Mouse (Mus musculus): ENCODE measurements at regions not wholly inside any gene's neighbourhood (a gene's known extent, or its start where the extent isn't known, plus 50 kb on each side); places are given as distances from the start of the nearest gene placed in this dataset.

GRCm38 (mm10) chr10:100152821-100153220 lies 137.4 kb downstream of the Kitl start:
- no peak for DNase-seq

- no peak for DNase-seq
Observed at GRCm38 (mm10) chr10:100153311-100153710, 137.9 kb downstream of the Kitl start.

GRCm38 (mm10) chr10:100155566-100155965 lies 140.1 kb downstream of the Kitl start:
- no peak for DNase-seq

GRCm38 (mm10) chr10:100159843-100160531 lies 144.6 kb downstream of the Kitl start:
- peak in 1 of 2 experiments; percentile 11 for DNase-seq

- DNase-seq, result no peak
Observed at GRCm38 (mm10) chr10:100160532-100160852, 145.1 kb downstream of the Kitl start.

- peak; percentile 10 to 31 for DNase-seq
Observed at GRCm38 (mm10) chr10:100161117-100161516, 145.7 kb downstream of the Kitl start.

- DNase-seq, result no peak
Observed at GRCm38 (mm10) chr10:100164526-100164925, 149.1 kb downstream of the Kitl start.

- DNase-seq, result peak; percentile 36 to 53
Observed at GRCm38 (mm10) chr10:100170836-100171235, 155.4 kb downstream of the Kitl start.

- DNase-seq, result no peak
Observed at GRCm38 (mm10) chr10:100197673-100198072, 137.8 kb upstream of the Gm4301 start.

- no peak for DNase-seq
Observed at GRCm38 (mm10) chr10:100199090-100199690, 136.3 kb upstream of the Gm4301 start.

- no peak for DNase-seq
Observed at GRCm38 (mm10) chr10:100200431-100200830, 135.0 kb upstream of the Gm4301 start.

GRCm38 (mm10) chr10:100206617-100207530 lies 128.6 kb upstream of the Gm4301 start:
- no peak for DNase-seq

- DNase-seq, result no peak
Observed at GRCm38 (mm10) chr10:100210684-100211083, 124.8 kb upstream of the Gm4301 start.

- DNase-seq, result no peak
Observed at GRCm38 (mm10) chr10:100224459-100225097, 110.9 kb upstream of the Gm4301 start.

GRCm38 (mm10) chr10:100259235-100259900 lies 76.1 kb upstream of the Gm4301 start:
- no peak for DNase-seq

- DNase-seq, result no peak
Observed at GRCm38 (mm10) chr10:100263447-100263846, 72.0 kb upstream of the Gm4301 start.

GRCm38 (mm10) chr10:100264066-100264465 lies 71.4 kb upstream of the Gm4301 start:
- DNase-seq, result no peak

- DNase-seq, result no peak
Observed at GRCm38 (mm10) chr10:100282471-100282870, 53.0 kb upstream of the Gm4301 start.

All from adrenal gland, postnatal 36 days (tissue).